Mouse (Mus musculus) embryonic fibroblast, embryonic 13.5 days (primary cell): ENCODE data around the gene Cenpp.

Source experiments
- CTCF ChIP-seq: IDR thresholded peaks from 2 replicates; pipeline ENCODE4 v1.5.1; 2011; ENCODE audit warnings: mild to moderate bottlenecking, control low read depth, low read length, moderate library complexity, borderline replicate concordance; ENCODE audit not compliant: insufficient read depth
- POLR2A ChIP-seq: IDR thresholded peaks from 2 replicates; pipeline ENCODE4 v1.6.1; 2011; ENCODE audit warnings: low read depth, mild to moderate bottlenecking, control low read depth, low read length, moderate library complexity

GRCm38 (mm10) chr13:49460276-49460675, 192.3 kb downstream of the Cenpp start:
- TF ChIP-seq POLR2A (no peak), CTCF (no peak)
